Mouse (Mus musculus) testis, adult 2 months (tissue): ENCODE results near the gene Pcdh18.

Source experiments
- CTCF ChIP-seq: fragments of 200-500 bp; IDR thresholded peaks from 2 replicates; pipeline ENCODE4 v1.5.1; 2012; ENCODE audit warnings: low read depth, mild to moderate bottlenecking, inconsistent platforms, low read length, moderate library complexity; ENCODE audit not compliant: control insufficient read depth, insufficient read depth, insufficient replicate concordance
- POLR2A ChIP-seq: fragments of 200-500 bp; IDR thresholded peaks from 2 replicates; pipeline ENCODE4 v1.6.1; 2012; ENCODE audit warnings: low read depth, mild to moderate bottlenecking, inconsistent platforms, low read length, moderate library complexity; ENCODE audit not compliant: control insufficient read depth

DNA sequence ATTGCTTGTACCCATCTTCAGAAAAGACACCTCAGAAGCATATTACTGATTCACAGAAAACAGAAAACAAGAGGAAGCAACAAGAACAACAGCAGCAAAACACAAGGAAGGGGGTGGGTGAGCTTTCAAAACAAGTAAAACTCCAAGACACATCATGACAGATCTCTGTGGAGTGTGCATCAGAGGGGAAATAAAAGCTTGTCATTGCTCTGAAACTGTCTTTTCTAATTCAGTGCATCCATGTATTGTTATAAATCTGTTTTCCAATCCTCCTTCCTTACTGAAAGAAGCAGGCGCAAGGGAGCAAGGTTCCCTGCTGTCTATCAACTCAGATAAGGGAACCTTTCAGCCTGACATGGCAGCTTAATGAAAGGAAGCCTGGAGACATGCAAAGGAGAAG, 48.4 kb upstream of the Pcdh18 start:
- TF ChIP-seq CTCF (no peak), POLR2A (no peak)
